Mouse (Mus musculus): ENCODE data around the gene D130043K22Rik.

DNA sequence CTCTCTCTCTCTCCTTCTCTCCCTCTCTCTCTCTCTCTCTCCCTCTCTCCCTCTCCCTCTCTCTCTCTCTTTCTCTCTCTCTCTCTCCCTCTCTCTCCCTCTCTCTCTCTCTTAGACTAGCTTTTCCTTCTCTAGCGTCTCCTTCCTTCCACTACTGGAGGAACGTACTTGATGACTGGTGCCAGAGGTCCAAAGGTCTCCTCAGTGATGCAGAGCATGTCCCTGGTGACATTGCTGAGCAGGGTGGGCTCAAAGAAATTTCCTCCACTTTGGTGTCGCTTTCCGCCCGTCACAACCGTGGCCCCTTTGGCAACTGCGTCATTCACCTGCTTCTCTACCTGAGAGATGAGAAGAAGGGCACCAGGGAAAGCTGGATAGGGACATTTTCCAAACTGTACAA lies 68.6 kb downstream of the D130043K22Rik start:
- no peak for TF ChIP-seq GATA1 (IDR thresholded peaks at IDR 0.05; ENCODE audit: borderline replicate concordance, low read length)
- no peak for TF ChIP-seq FLI1 (IDR thresholded peaks at IDR 0.05; ENCODE audit: low read length)

All from megakaryocyte, embryonic 14.5 days (primary cell).